Mouse (Mus musculus): ENCODE measurements around the gene Vps33a. TPM values are rescaled to one million over a fixed set of nuclear protein-coding genes. Genes with fewer than 3 reads are reported as not detected.

The Vps33a gene
- polyA plus RNA-seq (2012; rRNA removed): 49.7 and 54.1 TPM in 2 replicates

DNA sequence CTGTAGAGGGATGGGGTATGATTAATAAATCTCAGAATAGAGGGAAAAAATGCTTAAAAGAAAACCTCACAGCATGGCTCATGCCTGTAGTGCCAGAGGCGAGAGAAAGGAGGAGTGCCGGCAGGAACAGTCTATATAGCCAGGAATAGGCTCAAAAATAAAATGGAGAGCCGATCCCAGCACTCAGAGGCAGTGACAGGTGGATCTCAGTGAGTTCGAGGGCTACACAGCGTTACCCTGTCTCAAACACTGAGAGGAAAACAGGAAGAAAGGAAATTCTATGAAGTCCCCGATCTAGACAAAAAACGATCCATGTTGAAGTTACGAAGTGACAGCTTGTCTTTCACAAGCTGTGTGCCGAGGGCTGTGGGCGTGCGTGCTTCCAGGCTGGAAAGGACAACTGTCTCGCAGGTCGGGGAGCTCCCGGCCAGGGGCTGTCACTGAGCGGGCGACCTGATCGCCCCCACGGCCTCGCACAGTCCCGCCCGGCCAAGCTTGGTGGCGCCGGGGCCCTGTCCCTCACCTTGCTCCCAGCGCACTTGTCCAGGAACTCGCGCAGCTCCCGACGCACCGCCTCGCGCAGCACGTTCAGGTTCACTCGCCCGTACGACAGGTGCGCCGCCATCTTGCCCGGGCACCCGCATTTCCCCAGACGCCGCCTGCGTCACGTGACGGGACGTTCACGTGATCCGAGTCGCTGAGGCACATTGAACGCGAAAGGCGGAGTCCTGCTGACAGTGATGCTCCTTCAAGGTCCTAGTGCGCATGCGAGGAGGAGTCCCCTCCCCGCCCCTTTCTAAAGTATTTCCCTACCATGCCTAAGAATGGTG lies at the start of gene Vps33a:
Vps33a (minus strand) TSS at position 682 of the 830 bp plus-strand sequence.
- H3K4me3 ChIP-seq (replicated peaks; ENCODE audit: insufficient read depth, low read depth, low read length): peak within 1 kb of the TSS; percentile 67
- peak within 1 kb of the TSS; percentile 69 for H3K27ac ChIP-seq (ENCODE audit: insufficient read depth, low read length)
- TF ChIP-seq CTCF (IDR thresholded peaks at IDR 0.05; ENCODE audit: borderline replicate concordance, insufficient read depth, low read depth, low read length) (no peak), POLR2A (IDR thresholded peaks at IDR 0.05; ENCODE audit: borderline replicate concordance, insufficient read depth, low read length) (peak; percentile 94)
- H3K4me1 ChIP-seq (ENCODE audit: control insufficient read depth, insufficient read depth, low read length): no peaks in the 10 kb centered on the region
- peak; percentile 97 to 98 for DNase-seq
- under 1% methylated on average over 54 of the region's 54 CpGs for WGBS
- no peaks in the 10 kb centered on the region for H3K27me3 ChIP-seq (ENCODE audit: control insufficient read depth, insufficient read depth, low read length)

DNA sequence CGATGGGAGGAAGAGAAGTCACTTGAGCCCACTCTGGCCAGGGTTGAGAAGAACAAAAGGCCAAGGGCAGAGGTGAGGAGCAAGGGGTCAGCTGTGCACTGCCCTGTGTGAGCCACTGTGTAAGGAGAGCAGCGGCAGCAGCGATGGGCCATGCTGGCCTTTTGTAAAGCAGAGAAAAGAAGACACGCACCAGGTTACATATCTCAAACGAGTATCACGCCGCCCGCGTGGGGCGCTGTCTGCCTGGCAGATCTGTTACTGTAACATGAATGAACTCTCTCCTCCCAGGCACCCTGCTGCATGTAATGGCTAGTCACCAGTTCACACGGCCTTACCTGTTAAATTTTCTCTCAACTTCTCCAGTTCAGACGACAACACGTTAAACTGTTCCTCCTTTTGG lies 49.6 kb upstream of the Vps33a start:
- WGBS: 19% methylated on average over 13 of the region's 13 CpGs
- no peak overlapping the region for H3K27ac ChIP-seq (ENCODE audit: insufficient read depth, low read length)

DNA sequence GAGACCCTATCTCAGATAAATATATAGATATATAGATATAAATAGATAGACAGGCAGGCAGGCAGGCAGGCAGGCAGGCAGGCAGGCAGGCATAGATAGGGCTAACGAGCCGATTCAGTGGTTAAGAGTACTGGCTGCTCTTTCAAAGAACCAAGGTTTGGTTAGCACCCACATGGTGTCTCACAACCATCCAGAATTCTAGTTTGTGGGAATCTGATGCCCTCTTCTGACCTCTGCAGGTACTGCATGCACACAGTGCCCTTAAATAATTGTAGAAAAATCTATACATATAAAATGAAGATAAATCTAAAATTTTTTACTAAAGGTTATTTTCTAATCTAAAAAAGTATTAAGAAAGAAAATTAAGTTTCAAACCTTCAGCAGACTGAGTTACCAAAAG lies 45.7 kb upstream of the Vps33a start:
- Histone ChIP-seq H3K4me1 (ENCODE audit: control insufficient read depth, insufficient read depth, low read length) (no peaks in the 10 kb centered on the region), H3K4me3 (replicated peaks; ENCODE audit: insufficient read depth, low read depth, low read length) (no peak overlapping the region), H3K27me3 (ENCODE audit: control insufficient read depth, insufficient read depth, low read length) (no peaks in the 10 kb centered on the region), H3K27ac (ENCODE audit: insufficient read depth, low read length) (no peak overlapping the region)
- DNase-seq: no peak
- TF ChIP-seq CTCF (IDR thresholded peaks at IDR 0.05; ENCODE audit: borderline replicate concordance, insufficient read depth, low read depth, low read length) (peak; percentile 15; the same call in 1 of the 2 replicates), POLR2A (IDR thresholded peaks at IDR 0.05; ENCODE audit: borderline replicate concordance, insufficient read depth, low read length) (no peak)
- 70% methylated on average over 2 of the region's 2 CpGs for whole genome bisulfite sequencing

More for the DNA sequence above, 49.6 kb upstream of the Vps33a start:
- no peak for TF ChIP-seq POLR2A (IDR thresholded peaks at IDR 0.05; ENCODE audit: borderline replicate concordance, insufficient read depth, low read length)
- TF ChIP-seq CTCF (IDR thresholded peaks at IDR 0.05; ENCODE audit: borderline replicate concordance, insufficient read depth, low read depth, low read length): peak; percentile 66
- Histone ChIP-seq H3K4me3 (replicated peaks; ENCODE audit: insufficient read depth, low read depth, low read length) (no peak overlapping the region), H3K4me1 (ENCODE audit: control insufficient read depth, insufficient read depth, low read length) (no peaks in the 10 kb centered on the region), H3K27me3 (ENCODE audit: control insufficient read depth, insufficient read depth, low read length) (no peaks in the 10 kb centered on the region)
- DNase-seq: peak; percentile 50 to 52

DNA sequence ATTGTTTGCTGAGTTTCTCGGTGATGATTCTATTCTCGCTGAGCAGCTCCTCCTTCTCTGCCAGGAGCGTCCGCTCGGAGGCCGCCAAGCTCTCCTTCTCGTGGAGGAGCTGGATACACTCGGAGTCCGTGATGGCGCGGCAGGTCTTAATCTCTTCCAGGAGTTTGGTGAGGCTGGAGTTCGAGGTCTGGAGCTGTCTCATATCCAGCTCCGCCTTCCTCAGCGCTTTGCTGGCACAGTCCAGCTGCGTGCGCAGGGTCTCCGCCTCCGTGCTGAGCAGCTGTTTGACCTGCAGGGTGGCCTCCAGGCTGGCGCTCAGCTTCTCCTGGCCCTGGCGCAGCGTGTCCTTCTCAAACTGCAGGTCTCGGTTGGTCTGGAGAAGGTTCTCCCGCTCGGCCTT lies 41.4 kb upstream of the Vps33a start:
- WGBS: 81% methylated on average over 24 of the region's 24 CpGs
- no peak overlapping the region for H3K4me3 ChIP-seq (replicated peaks; ENCODE audit: insufficient read depth, low read depth, low read length)
- H3K27ac ChIP-seq (ENCODE audit: insufficient read depth, low read length): no peak overlapping the region
- no peaks in the 10 kb centered on the region for H3K4me1 ChIP-seq (ENCODE audit: control insufficient read depth, insufficient read depth, low read length)
- no peak for TF ChIP-seq CTCF (IDR thresholded peaks at IDR 0.05; ENCODE audit: borderline replicate concordance, insufficient read depth, low read depth, low read length)
- no peak for TF ChIP-seq POLR2A (IDR thresholded peaks at IDR 0.05; ENCODE audit: borderline replicate concordance, insufficient read depth, low read length)
- no peaks in the 10 kb centered on the region for H3K27me3 ChIP-seq (ENCODE audit: control insufficient read depth, insufficient read depth, low read length)
- DNase-seq: no peak

DNA sequence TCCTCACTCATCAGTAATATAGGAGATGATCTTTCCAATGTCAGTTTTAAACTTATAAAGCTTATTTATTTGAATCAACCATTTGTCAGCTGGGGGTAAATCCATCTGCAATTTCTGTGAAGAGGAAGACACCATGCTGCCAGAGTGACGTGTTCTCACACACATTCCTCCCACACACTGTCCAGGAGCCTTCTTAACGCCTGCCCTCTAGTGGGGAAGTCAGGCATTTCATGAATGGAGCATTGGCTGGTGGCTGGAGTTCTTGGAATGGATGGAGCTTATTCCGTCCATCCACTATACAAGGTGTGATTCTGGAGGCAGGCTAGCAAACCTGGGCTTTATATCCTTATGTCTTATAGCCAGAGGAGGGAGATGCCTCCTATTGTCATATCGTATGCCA lies 37.0 kb upstream of the Vps33a start:
- TF ChIP-seq CTCF (IDR thresholded peaks at IDR 0.05; ENCODE audit: borderline replicate concordance, insufficient read depth, low read depth, low read length): peak; percentile 94
- TF ChIP-seq POLR2A (IDR thresholded peaks at IDR 0.05; ENCODE audit: borderline replicate concordance, insufficient read depth, low read length): no peak
- no peaks in the 10 kb centered on the region; the same call in 1 of the 2 replicates for H3K4me1 ChIP-seq (ENCODE audit: control insufficient read depth, insufficient read depth, low read length)
- no peak overlapping the region for H3K4me3 ChIP-seq (replicated peaks; ENCODE audit: insufficient read depth, low read depth, low read length)
- WGBS: 21% methylated on average over 4 of the region's 4 CpGs
- no peak overlapping the region for H3K27ac ChIP-seq (ENCODE audit: insufficient read depth, low read length)
- H3K27me3 ChIP-seq (ENCODE audit: control insufficient read depth, insufficient read depth, low read length): no peaks in the 10 kb centered on the region
- DNase-seq: peak; percentile 80 to 84

DNA sequence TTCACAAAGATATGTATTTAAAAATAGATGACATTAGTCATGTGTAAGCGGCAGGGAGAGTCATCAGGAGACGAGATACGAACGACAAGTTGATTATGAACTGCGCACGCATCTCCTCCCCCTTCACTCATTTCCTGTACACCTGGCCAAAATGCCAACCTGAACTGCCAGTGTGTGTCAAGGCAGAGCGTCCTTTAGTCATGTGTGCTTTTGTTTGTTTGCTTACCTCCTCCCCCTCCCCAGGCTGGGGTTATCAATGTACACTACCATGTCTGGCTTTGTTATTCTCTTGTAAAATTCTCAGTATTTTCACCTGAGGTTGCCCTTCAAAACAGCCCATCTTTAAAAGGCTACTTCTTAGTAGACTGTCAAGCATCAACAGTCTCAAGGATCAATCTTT lies 36.6 kb upstream of the Vps33a start:
- 88% methylated on average over 7 of the region's 7 CpGs for WGBS
- TF ChIP-seq POLR2A (IDR thresholded peaks at IDR 0.05; ENCODE audit: borderline replicate concordance, insufficient read depth, low read length): no peak
- TF ChIP-seq CTCF (IDR thresholded peaks at IDR 0.05; ENCODE audit: borderline replicate concordance, insufficient read depth, low read depth, low read length): no peak
- no peak for DNase-seq
- H3K27ac ChIP-seq (ENCODE audit: insufficient read depth, low read length): no peak overlapping the region
- H3K4me3 ChIP-seq (replicated peaks; ENCODE audit: insufficient read depth, low read depth, low read length): no peak overlapping the region
- H3K4me1 ChIP-seq (ENCODE audit: control insufficient read depth, insufficient read depth, low read length): no peaks in the 10 kb centered on the region; the same call in 1 of the 2 replicates
- H3K27me3 ChIP-seq (ENCODE audit: control insufficient read depth, insufficient read depth, low read length): no peaks in the 10 kb centered on the region

DNA sequence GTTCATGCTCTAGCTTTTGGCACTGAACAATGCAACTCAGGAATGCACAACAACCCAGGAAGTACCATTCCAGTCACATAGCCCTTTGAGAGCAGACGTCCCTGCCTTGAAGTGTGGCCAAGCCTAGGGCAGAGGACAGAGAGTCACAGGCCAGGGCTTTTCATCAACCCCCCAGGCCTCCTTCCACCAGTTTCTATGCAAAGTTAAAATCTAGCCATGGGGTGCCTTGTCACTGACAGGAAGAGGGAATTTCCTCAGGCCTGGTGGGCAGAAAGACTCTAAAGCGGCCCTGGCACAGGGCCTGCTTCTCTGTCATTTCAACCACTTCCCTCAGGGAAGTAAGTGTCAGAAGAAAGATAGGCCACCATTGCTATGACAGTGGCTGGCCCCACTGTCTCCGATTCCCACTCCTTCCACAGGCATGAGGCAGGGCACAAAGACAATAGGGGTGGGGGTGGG lies 34.4 kb upstream of the Vps33a start:
- peak in 1 of 2 experiments; percentile 35 for DNase-seq
- Histone ChIP-seq H3K27ac (ENCODE audit: insufficient read depth, low read length) (no peak overlapping the region), H3K4me1 (ENCODE audit: control insufficient read depth, insufficient read depth, low read length) (no peaks in the 10 kb centered on the region; the same call in 1 of the 2 replicates), H3K27me3 (ENCODE audit: control insufficient read depth, insufficient read depth, low read length) (no peaks in the 10 kb centered on the region), H3K4me3 (replicated peaks; ENCODE audit: insufficient read depth, low read depth, low read length) (no peak overlapping the region)
- 28% methylated on average over 3 of the region's 3 CpGs for WGBS
- TF ChIP-seq POLR2A (IDR thresholded peaks at IDR 0.05; ENCODE audit: borderline replicate concordance, insufficient read depth, low read length) (no peak), CTCF (IDR thresholded peaks at IDR 0.05; ENCODE audit: borderline replicate concordance, insufficient read depth, low read depth, low read length) (no peak)

DNA sequence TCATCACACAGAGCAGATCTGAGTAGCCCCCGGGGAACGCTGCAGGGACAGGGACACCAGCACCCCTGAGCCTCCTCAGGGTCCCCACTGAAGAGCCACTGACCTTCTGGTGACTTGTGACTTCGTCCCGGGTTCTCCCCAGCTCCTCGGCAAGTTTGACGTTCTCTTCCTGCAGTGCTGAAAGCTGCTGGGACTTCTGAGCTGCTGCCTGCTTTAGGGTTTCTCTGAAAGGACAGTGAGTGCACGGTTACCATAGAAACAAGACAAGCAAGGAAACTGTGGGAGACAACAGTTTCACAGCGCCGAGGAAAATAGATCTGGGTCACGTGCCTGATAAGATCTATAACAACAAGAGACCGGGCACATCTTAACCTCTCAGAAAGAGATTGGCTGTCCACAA lies 30.7 kb upstream of the Vps33a start:
- Histone ChIP-seq H3K27ac (ENCODE audit: insufficient read depth, low read length) (no peak overlapping the region), H3K4me1 (ENCODE audit: control insufficient read depth, insufficient read depth, low read length) (no peaks in the 10 kb centered on the region; the same call in 1 of the 2 replicates), H3K27me3 (ENCODE audit: control insufficient read depth, insufficient read depth, low read length) (no peaks in the 10 kb centered on the region), H3K4me3 (replicated peaks; ENCODE audit: insufficient read depth, low read depth, low read length) (no peak overlapping the region)
- TF ChIP-seq CTCF (IDR thresholded peaks at IDR 0.05; ENCODE audit: borderline replicate concordance, insufficient read depth, low read depth, low read length): no peak
- TF ChIP-seq POLR2A (IDR thresholded peaks at IDR 0.05; ENCODE audit: borderline replicate concordance, insufficient read depth, low read length): no peak
- no peak for DNase-seq
- 43% methylated on average over 11 of the region's 11 CpGs for WGBS

Measured in cerebellum, adult 2 months (tissue).